Mouse (Mus musculus): ENCODE measurements around the gene Adamts18. TPM values are rescaled to one million over a fixed set of nuclear protein-coding genes. Genes with fewer than 3 reads are reported as not detected.

The Adamts18 gene
- polyA plus RNA-seq, 1 experiment from 2014 or later: 0.07 TPM

DNA sequence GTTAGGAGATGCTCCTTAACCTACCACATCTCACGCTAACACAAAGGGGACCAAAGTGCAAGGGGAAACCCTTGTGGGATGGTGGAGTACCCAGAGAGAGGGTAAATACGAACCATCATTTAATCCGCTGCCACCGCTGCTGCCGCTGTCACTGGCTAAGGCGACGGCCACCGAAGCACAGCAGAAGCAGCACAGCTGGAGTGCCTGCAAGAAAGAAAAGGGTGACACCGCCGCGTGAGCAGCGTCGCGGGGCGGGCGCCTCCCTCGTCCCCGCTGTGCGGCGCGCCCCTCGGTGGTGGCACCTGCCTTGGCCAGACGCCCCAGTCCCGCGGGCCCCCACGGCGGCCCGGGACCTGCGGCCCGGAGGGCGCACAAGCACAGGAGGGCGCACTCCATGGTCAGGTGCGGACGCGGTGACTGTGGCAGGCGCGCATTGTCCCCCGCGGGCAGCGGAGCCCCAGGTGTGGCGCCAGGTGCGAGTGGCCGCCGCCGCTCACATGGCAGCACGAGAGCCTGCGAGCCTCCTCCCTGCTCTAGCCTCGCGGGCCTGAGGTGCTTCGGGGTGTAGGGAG lies 371 bp downstream of the Adamts18 start:
- no peak overlapping the region for H3K27ac ChIP-seq (ENCODE audit: low read length)
- WGBS (ENCODE audit: insufficient replicate concordance): under 1% methylated on average over 49 of the region's 50 CpGs
- no peaks in the 10 kb centered on the region for H3K36me3 ChIP-seq (ENCODE audit: control insufficient read depth, insufficient read depth)
- ATAC-seq (ENCODE audit: low read depth): no peak
- H3K27me3 ChIP-seq (ENCODE audit: control insufficient read depth, insufficient read depth, low read depth, low read length): peaks cover 31% of the 10 kb centered on the region
- no peak overlapping the region for H3K9ac ChIP-seq (ENCODE audit: low read depth, low read length)
- no peak overlapping the region for H3K4me2 ChIP-seq (ENCODE audit: low read depth, low read length)
- H3K4me1 ChIP-seq (ENCODE audit: control insufficient read depth, low read depth, low read length): no peaks in the 10 kb centered on the region
- no peaks in the 10 kb centered on the region for H3K9me3 ChIP-seq (replicated peaks; ENCODE audit: control insufficient read depth, low read length)
- no peak overlapping the region for H3K4me3 ChIP-seq (ENCODE audit: low read depth, low read length)

GRCm38 (mm10) chr8:113847606-113848080 lies 895 bp downstream of the Adamts18 start:
- H3K4me3 ChIP-seq (ENCODE audit: low read depth, low read length): no peak overlapping the region
- no peaks in the 10 kb centered on the region for H3K9me3 ChIP-seq (replicated peaks; ENCODE audit: control insufficient read depth, low read length)
- no peak overlapping the region for H3K27ac ChIP-seq (ENCODE audit: low read length)
- H3K36me3 ChIP-seq (ENCODE audit: control insufficient read depth, insufficient read depth): no peaks in the 10 kb centered on the region
- no peak overlapping the region for H3K4me2 ChIP-seq (ENCODE audit: low read depth, low read length)
- WGBS (ENCODE audit: insufficient replicate concordance): 14% methylated on average over 12 of the region's 12 CpGs
- no peaks in the 10 kb centered on the region for H3K4me1 ChIP-seq (ENCODE audit: control insufficient read depth, low read depth, low read length)
- peaks cover 31% of the 10 kb centered on the region for H3K27me3 ChIP-seq (ENCODE audit: control insufficient read depth, insufficient read depth, low read depth, low read length)
- ATAC-seq (ENCODE audit: low read depth): no peak
- H3K9ac ChIP-seq (ENCODE audit: low read depth, low read length): no peak overlapping the region

DNA sequence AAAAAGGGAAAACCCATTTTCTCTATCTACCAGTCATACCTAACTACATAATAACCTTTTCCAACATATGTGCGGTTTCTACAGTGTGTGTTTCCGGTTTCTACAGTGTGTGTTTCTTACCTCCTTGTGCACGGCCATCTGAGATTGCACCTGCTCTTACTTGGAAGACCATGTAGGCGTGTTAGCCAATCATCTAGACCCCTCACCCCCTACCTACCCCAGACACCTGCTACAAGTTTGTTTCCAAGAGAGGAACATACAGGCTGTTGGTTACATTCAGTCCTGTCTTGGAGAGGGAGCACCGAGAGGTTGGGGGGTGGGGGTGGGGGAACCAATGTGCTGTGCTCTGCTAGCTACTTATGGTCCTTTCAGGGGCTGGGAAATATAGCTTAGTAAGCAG lies 1.9 kb downstream of the Adamts18 start:
- H3K36me3 ChIP-seq (ENCODE audit: control insufficient read depth, insufficient read depth): no peaks in the 10 kb centered on the region
- H3K9me3 ChIP-seq (replicated peaks; ENCODE audit: control insufficient read depth, low read length): no peaks in the 10 kb centered on the region
- no peak overlapping the region for H3K4me2 ChIP-seq (ENCODE audit: low read depth, low read length)
- no peak overlapping the region for H3K9ac ChIP-seq (ENCODE audit: low read depth, low read length)
- no peak for ATAC-seq (ENCODE audit: low read depth)
- no peak overlapping the region for H3K27ac ChIP-seq (ENCODE audit: low read length)
- 47% methylated on average over 5 of the region's 5 CpGs for WGBS (ENCODE audit: insufficient replicate concordance)
- H3K4me1 ChIP-seq (ENCODE audit: control insufficient read depth, low read depth, low read length): no peaks in the 10 kb centered on the region
- H3K27me3 ChIP-seq (ENCODE audit: control insufficient read depth, insufficient read depth, low read depth, low read length): peaks cover 31% of the 10 kb centered on the region
- no peak overlapping the region for H3K4me3 ChIP-seq (ENCODE audit: low read depth, low read length)

- no peak for ATAC-seq (ENCODE audit: low read depth)
- H3K36me3 ChIP-seq (ENCODE audit: control insufficient read depth, insufficient read depth): no peaks in the 10 kb centered on the region
- H3K4me2 ChIP-seq (ENCODE audit: low read depth, low read length): no peak overlapping the region
- no peak overlapping the region for H3K4me3 ChIP-seq (ENCODE audit: low read depth, low read length)
- 60% methylated on average over 20 of the region's 20 CpGs for WGBS (ENCODE audit: insufficient replicate concordance)
- peaks cover 28% of the 10 kb centered on the region for H3K27me3 ChIP-seq (ENCODE audit: control insufficient read depth, insufficient read depth, low read depth, low read length)
- H3K9me3 ChIP-seq (replicated peaks; ENCODE audit: control insufficient read depth, low read length): no peaks in the 10 kb centered on the region
- H3K4me1 ChIP-seq (ENCODE audit: control insufficient read depth, low read depth, low read length): no peaks in the 10 kb centered on the region
- H3K9ac ChIP-seq (ENCODE audit: low read depth, low read length): no peak overlapping the region
- no peak overlapping the region for H3K27ac ChIP-seq (ENCODE audit: low read length)
These were observed 3.7 kb downstream of the Adamts18 start for GRCm38 (mm10) chr8:113844801-113845301.

- Histone ChIP-seq H3K4me2 (ENCODE audit: low read depth, low read length) (no peak overlapping the region), H3K27ac (ENCODE audit: low read length) (no peak overlapping the region), H3K4me1 (ENCODE audit: control insufficient read depth, low read depth, low read length) (no peaks in the 10 kb centered on the region), H3K9ac (ENCODE audit: low read depth, low read length) (no peak overlapping the region), H3K27me3 (ENCODE audit: control insufficient read depth, insufficient read depth, low read depth, low read length) (no peaks in the 10 kb centered on the region), H3K4me3 (ENCODE audit: low read depth, low read length) (no peak overlapping the region), H3K36me3 (ENCODE audit: control insufficient read depth, insufficient read depth) (no peaks in the 10 kb centered on the region), H3K9me3 (replicated peaks; ENCODE audit: control insufficient read depth, low read length) (no peaks in the 10 kb centered on the region)
- WGBS (ENCODE audit: insufficient replicate concordance): 71% methylated on average over 6 of the region's 6 CpGs
- no peak for ATAC-seq (ENCODE audit: low read depth)
These were observed 10.3 kb downstream of the Adamts18 start for GRCm38 (mm10) chr8:113838211-113838610.

GRCm38 (mm10) chr8:113837570-113837915 lies 11.0 kb downstream of the Adamts18 start:
- H3K36me3 ChIP-seq (ENCODE audit: control insufficient read depth, insufficient read depth): no peaks in the 10 kb centered on the region
- no peak overlapping the region for H3K9ac ChIP-seq (ENCODE audit: low read depth, low read length)
- H3K4me1 ChIP-seq (ENCODE audit: control insufficient read depth, low read depth, low read length): no peaks in the 10 kb centered on the region
- H3K27ac ChIP-seq (ENCODE audit: low read length): no peak overlapping the region
- 41% methylated on average over 4 of the region's 4 CpGs for WGBS (ENCODE audit: insufficient replicate concordance)
- H3K4me3 ChIP-seq (ENCODE audit: low read depth, low read length): no peak overlapping the region
- ATAC-seq (ENCODE audit: low read depth): no peak
- no peaks in the 10 kb centered on the region for H3K27me3 ChIP-seq (ENCODE audit: control insufficient read depth, insufficient read depth, low read depth, low read length)
- H3K9me3 ChIP-seq (replicated peaks; ENCODE audit: control insufficient read depth, low read length): no peaks in the 10 kb centered on the region
- no peak overlapping the region for H3K4me2 ChIP-seq (ENCODE audit: low read depth, low read length)

DNA sequence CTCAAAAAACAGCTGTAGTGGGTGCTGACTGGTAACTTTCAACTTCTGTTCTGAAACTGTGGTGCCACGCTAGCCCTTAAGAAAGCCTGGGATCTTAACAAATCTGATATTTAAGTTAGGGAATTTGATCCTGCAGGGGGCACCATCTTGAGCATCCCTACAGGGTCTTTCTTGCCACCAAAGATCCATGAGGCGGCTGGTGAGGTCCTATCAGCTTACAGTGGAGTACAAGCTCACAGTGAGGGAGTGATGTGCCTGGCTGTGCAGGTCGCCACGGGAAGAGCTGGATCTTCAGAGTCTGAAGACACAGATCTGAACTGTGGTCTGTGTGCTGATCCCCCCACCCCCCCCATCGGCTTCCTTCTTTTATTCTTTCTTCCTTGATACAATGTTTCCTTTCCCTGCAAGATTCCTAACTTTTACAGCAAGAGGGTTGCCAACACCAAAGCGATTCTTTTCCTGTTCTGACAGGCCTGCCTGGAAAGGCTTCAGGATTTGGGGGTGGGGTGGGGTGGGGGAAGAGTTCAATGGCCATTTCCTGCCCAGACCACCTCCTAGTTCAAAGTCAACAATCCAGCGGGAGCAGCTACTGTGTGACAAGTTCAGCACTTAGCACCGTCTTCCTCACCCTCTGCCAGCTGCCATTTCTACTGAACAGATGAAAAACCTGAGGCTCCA lies 11.5 kb downstream of the Adamts18 start:
- H3K9ac ChIP-seq (ENCODE audit: low read depth, low read length): no peak overlapping the region
- H3K36me3 ChIP-seq (ENCODE audit: control insufficient read depth, insufficient read depth): no peaks in the 10 kb centered on the region
- no peaks in the 10 kb centered on the region for H3K9me3 ChIP-seq (replicated peaks; ENCODE audit: control insufficient read depth, low read length)
- 28% methylated on average over 8 of the region's 8 CpGs for WGBS (ENCODE audit: insufficient replicate concordance)
- no peak overlapping the region for H3K4me2 ChIP-seq (ENCODE audit: low read depth, low read length)
- ATAC-seq (ENCODE audit: low read depth): no peak
- H3K4me3 ChIP-seq (ENCODE audit: low read depth, low read length): no peak overlapping the region
- no peak overlapping the region for H3K27ac ChIP-seq (ENCODE audit: low read length)
- no peaks in the 10 kb centered on the region for H3K27me3 ChIP-seq (ENCODE audit: control insufficient read depth, insufficient read depth, low read depth, low read length)
- no peaks in the 10 kb centered on the region for H3K4me1 ChIP-seq (ENCODE audit: control insufficient read depth, low read depth, low read length)

- no peak overlapping the region for H3K4me3 ChIP-seq (ENCODE audit: low read depth, low read length)
- WGBS (ENCODE audit: insufficient replicate concordance): 45% methylated on average over 4 of the region's 4 CpGs
- H3K9ac ChIP-seq (ENCODE audit: low read depth, low read length): no peak overlapping the region
- no peaks in the 10 kb centered on the region for H3K27me3 ChIP-seq (ENCODE audit: control insufficient read depth, insufficient read depth, low read depth, low read length)
- ATAC-seq (ENCODE audit: low read depth): no peak
- H3K9me3 ChIP-seq (replicated peaks; ENCODE audit: control insufficient read depth, low read length): no peaks in the 10 kb centered on the region
- no peaks in the 10 kb centered on the region for H3K4me1 ChIP-seq (ENCODE audit: control insufficient read depth, low read depth, low read length)
- H3K27ac ChIP-seq (ENCODE audit: low read length): no peak overlapping the region
- no peaks in the 10 kb centered on the region for H3K36me3 ChIP-seq (ENCODE audit: control insufficient read depth, insufficient read depth)
- H3K4me2 ChIP-seq (ENCODE audit: low read depth, low read length): no peak overlapping the region
These were observed 14.9 kb downstream of the Adamts18 start for GRCm38 (mm10) chr8:113833644-113834043.

GRCm38 (mm10) chr8:113827270-113827669 lies 21.3 kb downstream of the Adamts18 start:
- no peak overlapping the region for H3K4me3 ChIP-seq (ENCODE audit: low read depth, low read length)
- ATAC-seq (ENCODE audit: low read depth): no peak
- no peaks in the 10 kb centered on the region for H3K4me1 ChIP-seq (ENCODE audit: control insufficient read depth, low read depth, low read length)
- no peaks in the 10 kb centered on the region for H3K36me3 ChIP-seq (ENCODE audit: control insufficient read depth, insufficient read depth)
- H3K9me3 ChIP-seq (replicated peaks; ENCODE audit: control insufficient read depth, low read length): no peaks in the 10 kb centered on the region
- H3K27ac ChIP-seq (ENCODE audit: low read length): no peak overlapping the region
- WGBS (ENCODE audit: insufficient replicate concordance): 52% methylated on average over 3 of the region's 3 CpGs
- no peak overlapping the region for H3K9ac ChIP-seq (ENCODE audit: low read depth, low read length)
- no peaks in the 10 kb centered on the region for H3K27me3 ChIP-seq (ENCODE audit: control insufficient read depth, insufficient read depth, low read depth, low read length)
- H3K4me2 ChIP-seq (ENCODE audit: low read depth, low read length): no peak overlapping the region
